Mouse (Mus musculus) embryonic facial prominence, embryonic 10.5 days (tissue): Measurements from ENCODE around the gene Rcbtb2. TPM values are rescaled to one million over a fixed set of nuclear protein-coding genes. Genes with fewer than 3 reads are reported as not detected.
"Not testable (repeated sequence)": the region's sequence is repeated elsewhere in the genome, so short reads cannot be mapped to it uniquely, and the experiment has no call there.

Source experiments
- DNase-seq: peaks from one replicate; pipeline ENCODE4 v3.0.0-alpha.2; 2017; ENCODE audit warnings: low spot score
- H3K27ac ChIP-seq: fragments of 300-500 bp; sonication (generic); replicated peaks from 2 replicates; pipeline ENCODE4 v1.5.1; 2016; ENCODE audit warnings: mild to moderate bottlenecking
- H3K27me3 ChIP-seq: fragments of 300-500 bp; sonication (generic); replicated peaks from 2 replicates; pipeline ENCODE4 v1.6.1; 2016; ENCODE audit warnings: low read depth, mild to moderate bottlenecking; ENCODE audit not compliant: poor library complexity, severe bottlenecking
- H3K36me3 ChIP-seq: fragments of 300-500 bp; sonication (generic); replicated peaks from 2 replicates; pipeline ENCODE4 v1.6.1; 2016; ENCODE audit warnings: mild to moderate bottlenecking, moderate library complexity
- H3K4me1 ChIP-seq: fragments of 300-500 bp; sonication (generic); 2 replicates; pipeline ENCODE4 v1.6.1; 2016
- H3K4me3 ChIP-seq: fragments of 300-500 bp; sonication (generic); 2 replicates; pipeline ENCODE4 v1.5.1; 2016; ENCODE audit warnings: mild to moderate bottlenecking, moderate library complexity
- H3K9me3 ChIP-seq: fragments of 300-500 bp; sonication (generic); 2 replicates; pipeline ENCODE4 v1.6.1; 2016; ENCODE audit warnings: mild to moderate bottlenecking
- WGBS: fragments of 180-500 bp; shearing (Covaris S2); methylation state at CpG from one replicate; pipeline ENCODE4 v1.1.7; 2016; 5-methylcytosine and 5-hydroxymethylcytosine counted together
- polyA plus RNA-seq: library from polyadenylated mRNA; unstranded; fragments of >200 nt; fragmentation: Nextera tagmentation; extraction: Ambion mirVana; gene quantifications from 2 replicates; pipeline ENCODE4 v1.2.1, GENCODE M21; 2016

Gene Rcbtb2
- polyA plus RNA-seq, 1 experiment from 2014 or later, result 171 TPM

DNA sequence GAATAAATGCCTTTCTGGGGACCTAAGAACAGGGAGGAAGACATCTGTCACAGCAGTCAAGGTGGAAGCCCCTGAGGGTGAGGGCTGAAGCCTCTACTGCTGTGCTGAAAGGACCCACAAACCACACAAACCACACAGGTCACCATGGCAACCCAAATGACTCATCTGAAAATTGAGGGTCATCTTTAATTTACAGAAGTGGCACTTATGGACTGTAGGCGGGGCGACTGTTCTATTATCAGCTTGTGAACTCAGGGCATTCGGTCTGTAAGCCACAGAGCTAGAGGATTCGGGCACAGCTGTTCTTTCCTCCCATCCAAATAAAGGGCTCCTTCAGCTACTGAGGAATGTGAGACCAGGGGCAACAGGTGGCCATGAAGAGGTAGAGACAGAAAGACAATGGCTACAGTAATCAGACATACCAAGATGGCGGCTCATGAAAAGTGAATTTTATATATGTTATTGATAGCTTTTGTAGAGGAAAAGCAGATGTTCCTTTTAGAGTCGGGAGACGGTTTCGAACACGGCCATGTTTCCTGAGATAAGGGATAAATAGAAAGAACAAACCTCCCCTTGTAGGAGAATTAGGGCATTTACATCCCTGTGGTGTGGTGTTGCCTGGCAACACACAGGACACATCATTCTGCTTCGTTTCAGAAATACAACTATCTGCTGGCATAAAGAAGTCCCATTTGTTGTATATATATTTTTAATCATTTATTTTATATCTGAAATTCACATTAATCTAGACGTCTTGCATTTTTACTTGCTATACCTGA, 17.2 kb upstream of the Rcbtb2 start:
- 76% methylated on average over 11 of the region's 11 CpGs for WGBS
- Histone ChIP-seq H3K4me1 (peaks cover 8% of the 10 kb centered on the region), H3K9me3 (no peaks in the 10 kb centered on the region), H3K27ac (no peak overlapping the region), H3K27me3 (no peaks in the 10 kb centered on the region), H3K36me3 (no peaks in the 10 kb centered on the region), H3K4me3 (no peak overlapping the region)
- no peak for DNase-seq

DNA sequence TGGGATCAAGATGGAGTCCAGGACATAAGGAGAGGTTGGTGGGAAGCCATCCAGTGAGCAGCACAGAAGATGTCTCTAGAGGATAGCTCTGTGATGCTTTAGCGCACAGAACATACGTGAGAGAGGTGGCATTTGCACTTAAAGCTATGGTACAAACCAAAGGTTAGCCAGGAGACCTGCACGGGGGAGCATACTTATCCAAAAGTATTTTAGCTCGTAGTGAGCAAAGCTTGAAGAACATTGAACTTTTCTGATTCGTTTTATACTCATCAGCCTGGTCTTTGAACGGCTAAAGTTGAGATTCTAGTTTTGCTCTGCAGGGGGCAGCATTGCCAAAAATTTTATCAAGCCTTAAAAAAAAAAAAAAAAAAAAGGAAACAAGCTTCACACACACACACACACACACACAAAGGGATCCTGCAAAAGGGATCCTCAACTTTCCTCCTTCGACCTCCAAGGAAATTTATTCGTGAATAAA, 16.6 kb upstream of the Rcbtb2 start:
- no peaks in the 10 kb centered on the region for H3K36me3 ChIP-seq
- no peak overlapping the region for H3K4me3 ChIP-seq
- WGBS, result 27% methylated on average over 8 of the region's 8 CpGs
- peak; percentile 37 for DNase-seq
- H3K9me3 ChIP-seq, result no peaks in the 10 kb centered on the region
- peaks cover 8% of the 10 kb centered on the region for H3K4me1 ChIP-seq
- H3K27me3 ChIP-seq, result no peaks in the 10 kb centered on the region
- H3K27ac ChIP-seq, result no peak overlapping the region

DNA sequence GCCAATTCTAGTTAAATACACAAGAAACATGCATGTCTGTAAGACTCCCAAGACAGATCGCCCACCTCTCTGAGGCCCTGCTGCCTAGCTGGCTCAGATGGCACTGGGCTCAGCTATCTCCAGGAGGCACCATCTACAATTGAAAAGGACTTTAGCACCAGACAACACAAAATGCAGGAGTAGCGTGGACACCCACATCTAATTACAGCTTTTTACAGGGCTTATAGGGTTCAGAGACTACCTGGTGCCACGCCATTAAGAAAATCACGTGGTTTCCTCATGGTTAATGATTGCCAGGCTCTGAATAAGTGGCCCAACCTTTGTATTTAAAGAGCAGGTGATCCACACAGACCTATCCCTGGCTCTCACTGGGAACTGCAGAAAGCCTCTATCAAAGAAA, 15.9 kb upstream of the Rcbtb2 start:
- no peaks in the 10 kb centered on the region for H3K9me3 ChIP-seq
- no peak overlapping the region for H3K4me3 ChIP-seq
- WGBS, result 55% methylated on average over 4 of the region's 4 CpGs
- no peaks in the 10 kb centered on the region for H3K36me3 ChIP-seq
- no peak for DNase-seq
- no peak overlapping the region for H3K27ac ChIP-seq
- H3K27me3 ChIP-seq, result no peaks in the 10 kb centered on the region
- H3K4me1 ChIP-seq, result peaks cover 8% of the 10 kb centered on the region

DNA sequence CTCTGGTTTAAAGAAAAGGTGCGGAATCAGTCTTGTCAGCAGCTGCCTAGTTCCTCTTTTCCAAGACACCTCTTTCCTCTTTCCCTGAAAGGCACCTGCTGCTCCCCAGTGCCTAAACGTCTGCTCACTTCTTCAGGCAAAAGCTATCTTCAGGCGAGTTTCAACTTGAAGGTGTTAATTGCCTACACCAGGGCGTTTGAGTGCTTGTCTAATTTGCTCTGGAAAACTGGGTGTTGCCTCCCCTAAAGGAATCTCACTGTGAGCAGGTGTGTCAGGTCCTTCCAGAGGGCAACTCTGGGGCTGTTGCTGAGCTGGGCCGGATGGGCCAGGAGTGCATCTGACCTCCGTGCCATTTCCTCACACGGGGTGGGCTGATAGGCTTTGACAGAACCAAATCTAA, 15.5 kb upstream of the Rcbtb2 start:
- Histone ChIP-seq H3K4me1 (peaks cover 8% of the 10 kb centered on the region), H3K4me3 (no peak overlapping the region), H3K9me3 (no peaks in the 10 kb centered on the region), H3K36me3 (no peaks in the 10 kb centered on the region), H3K27me3 (no peaks in the 10 kb centered on the region), H3K27ac (no peak overlapping the region)
- DNase-seq, result no peak
- WGBS, result 50% methylated on average over 7 of the region's 7 CpGs

DNA sequence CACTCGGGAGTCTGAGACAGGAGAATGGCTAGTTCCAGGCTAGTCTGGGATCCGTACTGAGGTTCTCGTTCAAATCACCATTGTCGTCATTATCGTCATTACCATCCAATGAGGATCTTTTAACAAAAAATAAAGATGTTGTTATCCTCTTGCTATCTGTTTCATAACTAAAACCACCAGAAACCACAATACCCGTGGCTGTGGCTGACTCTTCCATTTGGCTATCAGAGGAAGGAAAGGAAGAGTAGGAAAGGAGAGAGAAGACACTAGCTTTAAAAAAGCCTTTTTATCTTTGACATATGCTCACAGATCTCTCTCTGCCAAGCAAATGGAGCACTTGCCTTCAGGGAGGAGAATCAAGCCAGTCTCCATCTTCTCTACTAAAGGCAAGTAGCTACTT, 14.9 kb upstream of the Rcbtb2 start:
- no peak overlapping the region for H3K4me3 ChIP-seq
- H3K27me3 ChIP-seq, result no peaks in the 10 kb centered on the region
- 87% methylated on average over 6 of the region's 6 CpGs for WGBS
- no peak overlapping the region for H3K27ac ChIP-seq
- no peak for DNase-seq
- peaks cover 8% of the 10 kb centered on the region for H3K4me1 ChIP-seq
- no peaks in the 10 kb centered on the region for H3K9me3 ChIP-seq
- no peaks in the 10 kb centered on the region for H3K36me3 ChIP-seq

DNA sequence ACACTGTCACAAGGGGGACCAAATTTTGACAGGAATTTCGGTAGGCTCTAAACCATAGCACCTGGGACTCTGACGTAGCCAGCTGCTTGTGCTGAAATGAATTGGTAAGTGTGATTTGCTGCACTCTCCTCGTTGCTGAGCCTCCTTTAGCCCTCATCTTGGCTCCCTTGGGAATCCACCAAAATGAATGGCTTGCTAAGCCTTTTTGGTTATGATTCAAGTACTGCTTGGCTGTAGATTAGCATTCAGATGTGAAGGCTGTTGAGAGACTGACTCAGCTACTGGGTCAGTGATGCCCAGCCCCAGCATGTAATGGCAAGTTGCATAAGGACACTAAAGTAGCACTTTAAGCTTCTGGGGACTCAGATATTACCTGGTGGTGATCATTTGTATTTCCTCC, 12.2 kb upstream of the Rcbtb2 start:
- 71% methylated on average over 3 of the region's 3 CpGs for WGBS
- no peaks in the 10 kb centered on the region for H3K27me3 ChIP-seq
- H3K4me3 ChIP-seq, result no peak overlapping the region
- DNase-seq, result no peak
- no peaks in the 10 kb centered on the region for H3K36me3 ChIP-seq
- peaks cover 8% of the 10 kb centered on the region for H3K4me1 ChIP-seq
- H3K9me3 ChIP-seq, result no peaks in the 10 kb centered on the region
- no peak overlapping the region for H3K27ac ChIP-seq

DNA sequence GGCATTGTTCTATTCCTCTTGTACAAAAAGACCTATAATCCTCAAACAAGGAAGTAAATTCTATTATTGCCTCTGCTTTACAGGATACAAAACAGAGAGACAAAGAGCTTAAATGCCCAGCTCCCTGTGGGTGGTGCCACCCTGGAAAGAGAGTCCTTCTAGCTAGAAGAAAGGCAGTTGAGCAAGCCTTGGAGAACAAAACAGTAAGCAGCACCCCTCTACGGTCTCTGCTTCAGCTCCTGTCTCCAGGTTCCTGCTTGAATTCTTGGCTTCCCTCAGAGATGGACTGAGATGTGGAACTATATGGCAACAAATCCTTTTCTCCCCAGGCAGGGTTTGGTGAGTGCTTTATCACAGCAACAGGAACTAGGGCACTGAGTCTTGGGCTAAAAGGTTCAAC, 11.7 kb upstream of the Rcbtb2 start:
- peaks cover 8% of the 10 kb centered on the region for H3K4me1 ChIP-seq
- no peak overlapping the region for H3K4me3 ChIP-seq
- DNase-seq, result no peak
- no peaks in the 10 kb centered on the region for H3K9me3 ChIP-seq
- no peaks in the 10 kb centered on the region for H3K27me3 ChIP-seq
- WGBS, result 69% methylated on average over 1 of the region's 1 CpGs
- no peak overlapping the region for H3K27ac ChIP-seq
- no peaks in the 10 kb centered on the region for H3K36me3 ChIP-seq

DNA sequence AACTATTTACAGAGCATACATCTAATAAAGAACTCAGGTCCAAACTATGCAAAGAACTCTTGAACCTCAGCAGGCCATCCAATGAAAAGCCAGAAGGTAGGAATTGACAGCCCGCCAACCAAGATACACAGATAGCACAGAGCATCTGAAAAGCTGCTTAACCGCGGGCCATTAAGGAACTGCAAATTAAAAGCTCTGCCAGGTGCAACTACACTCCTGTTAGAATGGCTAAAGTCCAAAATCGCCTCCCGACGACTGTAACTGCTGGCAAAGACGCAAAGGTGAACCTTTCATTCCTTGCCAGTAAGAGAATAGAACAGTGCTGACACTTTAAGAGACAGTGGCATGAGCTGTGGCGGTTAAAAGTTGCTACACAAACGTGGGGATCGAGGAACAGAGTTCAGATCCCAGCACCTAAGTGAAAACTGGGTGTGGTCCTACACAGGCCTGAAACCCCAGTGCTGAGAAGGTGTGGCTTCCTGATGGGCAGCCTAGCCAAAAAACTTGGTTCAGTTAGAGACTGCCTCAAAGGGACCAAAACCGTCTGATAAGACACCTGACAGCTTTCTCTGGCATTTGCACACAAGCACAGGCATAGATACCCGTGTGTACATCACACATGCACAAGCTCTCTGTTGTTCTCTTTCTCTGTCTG, 10.5 kb upstream of the Rcbtb2 start:
- H3K36me3 ChIP-seq, result no peaks in the 10 kb centered on the region
- WGBS, result 72% methylated on average over 12 of the region's 12 CpGs
- H3K4me3 ChIP-seq, result no peak overlapping the region
- H3K27me3 ChIP-seq, result no peaks in the 10 kb centered on the region
- H3K27ac ChIP-seq, result no peak overlapping the region
- H3K4me1 ChIP-seq, result peaks cover 12% of the 10 kb centered on the region
- no peak for DNase-seq
- H3K9me3 ChIP-seq, result no peaks in the 10 kb centered on the region

DNA sequence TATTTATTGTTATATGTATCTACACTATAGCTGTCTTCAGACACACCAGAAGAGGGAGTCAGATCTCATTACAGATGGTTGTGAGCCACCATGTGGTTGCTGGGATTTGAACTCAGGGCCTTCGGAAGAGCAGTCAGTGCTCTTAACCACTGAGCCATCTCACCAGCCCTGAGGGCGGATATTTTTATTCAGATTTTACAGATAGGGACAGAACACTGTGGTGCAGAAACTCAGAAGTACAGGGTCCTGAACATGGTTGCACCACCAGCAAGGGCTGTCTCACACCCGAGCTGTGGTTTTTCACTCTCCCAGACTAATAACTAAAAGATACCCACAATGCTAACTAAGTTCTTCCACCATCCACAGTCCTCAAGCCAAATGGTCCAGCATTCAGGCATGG, 7.9 kb upstream of the Rcbtb2 start:
- H3K27ac ChIP-seq, H3K27me3 ChIP-seq, H3K4me3 ChIP-seq, DNase-seq, H3K9me3 ChIP-seq, H3K36me3 ChIP-seq: not testable (repeated sequence)
- peaks cover 26% of the 10 kb centered on the region for H3K4me1 ChIP-seq
- 94% methylated on average over 3 of the region's 3 CpGs for WGBS

DNA sequence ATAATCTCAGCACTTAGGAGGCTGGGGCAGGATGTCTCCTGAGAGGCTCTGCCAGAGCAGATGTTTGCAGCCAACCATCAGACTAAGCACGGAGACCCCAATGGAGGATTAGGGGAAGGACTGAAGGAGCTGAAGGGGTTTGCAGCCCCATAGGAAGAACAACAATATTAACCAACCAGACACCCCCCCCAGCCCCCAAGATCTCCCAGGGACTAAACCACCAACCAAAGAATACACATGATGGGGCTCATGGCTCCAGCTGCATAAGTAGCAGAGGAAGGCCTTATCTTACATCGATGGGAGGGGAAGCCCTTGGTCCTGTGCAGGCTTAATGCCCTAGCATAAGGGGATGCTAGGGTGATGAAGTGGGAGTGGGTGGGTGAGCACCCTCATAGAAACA, 6.5 kb upstream of the Rcbtb2 start:
- H3K27ac ChIP-seq, result no peak overlapping the region
- no peaks in the 10 kb centered on the region for H3K36me3 ChIP-seq
- peaks cover 33% of the 10 kb centered on the region for H3K4me1 ChIP-seq
- no peaks in the 10 kb centered on the region for H3K9me3 ChIP-seq
- H3K27me3 ChIP-seq, result no peaks in the 10 kb centered on the region
- no peak overlapping the region for H3K4me3 ChIP-seq
- no peak for DNase-seq
- 83% methylated on average over 2 of the region's 2 CpGs for WGBS

DNA sequence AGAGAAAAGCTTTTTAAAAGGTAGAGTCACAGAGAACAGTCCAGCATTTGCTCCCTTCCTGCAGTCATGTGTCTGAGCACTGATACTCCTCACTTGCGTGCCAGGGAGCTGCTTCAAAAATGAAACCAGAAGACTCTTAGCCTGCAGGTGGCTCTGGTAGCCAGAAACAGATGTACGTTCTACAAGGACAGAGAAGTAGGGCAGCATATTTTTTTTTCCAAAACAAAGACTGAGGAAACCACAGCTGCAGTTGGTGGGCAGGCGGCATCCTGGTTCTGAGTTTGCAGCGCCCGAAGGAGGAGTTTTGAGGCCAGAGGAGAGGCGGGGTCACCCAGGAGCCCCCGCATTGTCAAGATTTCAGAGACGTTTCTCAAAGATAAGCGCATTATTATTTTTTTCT, 5.9 kb upstream of the Rcbtb2 start:
- DNase-seq, result peak; percentile 55
- H3K27me3 ChIP-seq, result no peaks in the 10 kb centered on the region
- WGBS, result 51% methylated on average over 9 of the region's 9 CpGs
- H3K4me3 ChIP-seq, result no peak overlapping the region
- no peaks in the 10 kb centered on the region for H3K9me3 ChIP-seq
- H3K36me3 ChIP-seq, result no peaks in the 10 kb centered on the region
- peaks cover 33% of the 10 kb centered on the region for H3K4me1 ChIP-seq
- no peak overlapping the region for H3K27ac ChIP-seq

DNA sequence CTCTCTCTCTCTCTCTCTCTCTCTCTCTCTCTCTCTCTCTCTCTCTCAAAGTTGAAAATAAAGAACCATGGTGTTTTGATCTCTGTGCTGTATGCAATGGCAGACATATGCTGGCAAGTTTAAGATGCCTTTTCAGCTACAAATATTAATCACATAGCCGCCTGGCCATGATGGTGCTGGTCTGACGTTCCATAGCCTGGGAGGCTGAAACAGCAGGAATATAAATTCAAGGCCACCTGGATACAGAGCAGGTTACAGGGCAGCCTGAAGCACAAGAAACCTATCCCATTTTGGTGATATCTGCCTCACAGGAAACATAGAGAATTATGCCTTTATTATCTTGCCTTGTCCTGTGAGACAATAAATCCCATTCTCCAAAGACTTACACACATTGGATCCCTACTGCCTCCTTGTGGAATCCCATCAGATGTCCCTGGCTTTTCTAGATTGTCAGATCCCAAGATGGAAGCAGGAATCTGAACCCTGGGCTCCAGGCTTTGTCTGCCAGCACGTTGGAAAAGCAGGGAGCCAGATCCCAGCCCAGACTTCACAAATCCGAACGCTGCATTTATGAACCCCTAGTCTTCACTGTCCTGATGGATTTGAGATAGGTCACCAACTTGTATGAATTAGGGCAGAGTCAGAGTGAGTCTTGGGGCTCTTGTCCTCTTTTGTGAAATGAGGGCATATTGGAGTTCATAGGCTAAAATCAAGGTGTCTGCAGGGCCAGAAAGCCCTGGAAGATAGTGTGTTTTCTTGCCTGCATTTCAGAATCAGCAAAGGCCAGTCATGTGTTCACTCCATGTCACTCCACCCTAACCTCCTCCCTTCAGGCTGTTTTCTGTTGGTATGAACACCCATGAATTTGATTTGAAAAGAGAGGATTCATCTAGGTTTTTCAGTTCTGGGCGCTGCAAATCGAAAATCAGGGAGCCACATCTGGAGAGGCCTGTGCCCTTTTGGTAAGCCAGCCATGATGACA, 5.1 kb upstream of the Rcbtb2 start:
- DNase-seq, result no peak
- peaks cover 38% of the 10 kb centered on the region for H3K4me1 ChIP-seq
- no peaks in the 10 kb centered on the region for H3K36me3 ChIP-seq
- WGBS, result 81% methylated on average over 7 of the region's 7 CpGs
- no peaks in the 10 kb centered on the region for H3K9me3 ChIP-seq
- no peaks in the 10 kb centered on the region for H3K27me3 ChIP-seq
- H3K4me3 ChIP-seq, result no peak overlapping the region
- no peak overlapping the region; the same call in 1 of the 2 replicates for H3K27ac ChIP-seq
